Mouse (Mus musculus) liver, embryonic 11.5 days (tissue): ENCODE data around the gene Sipa1. TPM values are rescaled to one million over a fixed set of nuclear protein-coding genes. Genes with fewer than 3 reads are reported as not detected.

Source experiments
- microRNA-seq: library from miRNA; unstranded; fragments of <30 nt; microRNA quantifications from one replicate; pipeline ENCODE4, GENCODE M21; 2017; ENCODE audit warnings: borderline number of aligned reads
- polyA plus RNA-seq: library from polyadenylated mRNA; unstranded; fragments of >200 nt; fragmentation: Nextera tagmentation; extraction: Ambion mirVana; gene quantifications from 2 replicates; pipeline ENCODE4 v1.2.1, GENCODE M21; 2014

Sipa1 gene
- polyA plus RNA-seq, 1 experiment from 2014 or later: 32.3 TPM

Small RNAs within 50 kb of the gene (microRNA-seq; reads per million reads assigned to microRNA genes)
- not detected for gene Mir6987

Other genes with a start within 250 kb of the Sipa1 start
- gene Drap1, start 238.7 kb downstream of the Sipa1 start, polyA plus RNA-seq: 124 and 151 TPM in 2 replicates
- gene AI837181, start 238.6 kb downstream of the Sipa1 start, polyA plus RNA-seq: 24.2 and 27.2 TPM in 2 replicates
- gene Fosl1, start 216.2 kb downstream of the Sipa1 start, polyA plus RNA-seq: 0.52 and 0.59 TPM in 2 replicates
- 5.8 and 6.3 TPM in 2 replicates for gene Ccdc85b, start 205.8 kb downstream of the Sipa1 start, polyA plus RNA-seq
- 60.9 and 66.7 TPM in 2 replicates for gene Fibp, start 203.1 kb downstream of the Sipa1 start, polyA plus RNA-seq
- 0.39 and 0.52 TPM in 2 replicates for gene Ctsw, start 195.2 kb downstream of the Sipa1 start, polyA plus RNA-seq
- gene Efemp2, start 189.8 kb downstream of the Sipa1 start, polyA plus RNA-seq: 47.8 and 55.3 TPM in 2 replicates
- gene Mus81, start 175.3 kb downstream of the Sipa1 start, polyA plus RNA-seq: 28.3 and 33.8 TPM in 2 replicates
- 2,498 and 2,516 TPM in 2 replicates for gene Cfl1, start 173.3 kb downstream of the Sipa1 start, polyA plus RNA-seq
- not detected in 2 replicates for gene 1700020D05Rik, start 159.9 kb downstream of the Sipa1 start, polyA plus RNA-seq
- 7.0 and 8.3 TPM in 2 replicates for gene Snx32, start 153.2 kb downstream of the Sipa1 start, polyA plus RNA-seq
- 0.22 TPM in 1 of 2 replicates, not detected in the other for gene Ovol1, start 103.1 kb downstream of the Sipa1 start, polyA plus RNA-seq
- 3.6 and 3.8 TPM in 2 replicates for gene Ap5b1, start 95.7 kb downstream of the Sipa1 start, polyA plus RNA-seq
- gene Rnaseh2c, start 61.8 kb downstream of the Sipa1 start, polyA plus RNA-seq: 175 and 189 TPM in 2 replicates
- 24.0 and 28.0 TPM in 2 replicates for gene Kat5, start 53.5 kb downstream of the Sipa1 start, polyA plus RNA-seq
- 57.1 and 57.7 TPM in 2 replicates for gene Rela, start 26.2 kb downstream of the Sipa1 start, polyA plus RNA-seq
- 27.4 and 28.1 TPM in 2 replicates for gene Map3k11, start 25.0 kb upstream of the Sipa1 start, polyA plus RNA-seq
- gene Pcnx3, start 25.2 kb upstream of the Sipa1 start, polyA plus RNA-seq: 22.5 and 25.0 TPM in 2 replicates
- gene Kcnk7, start 40.7 kb upstream of the Sipa1 start, polyA plus RNA-seq: 0.14 TPM in 1 of 2 replicates, not detected in the other
- gene Ehbp1l1, start 62.6 kb upstream of the Sipa1 start, polyA plus RNA-seq: 64.9 and 67.1 TPM in 2 replicates
- 47.5 and 49.8 TPM in 2 replicates for gene Fam89b, start 65.9 kb upstream of the Sipa1 start, polyA plus RNA-seq
- gene Ltbp3, start 77.2 kb upstream of the Sipa1 start, polyA plus RNA-seq: 4.1 and 4.6 TPM in 2 replicates
- gene Scyl1, start 107.7 kb upstream of the Sipa1 start, polyA plus RNA-seq: 57.1 and 58.6 TPM in 2 replicates
- 26.8 and 27.9 TPM in 2 replicates for gene Frmd8, start 211.6 kb upstream of the Sipa1 start, polyA plus RNA-seq
- gene Slc25a45, start 214.1 kb upstream of the Sipa1 start, polyA plus RNA-seq: 7.5 and 8.2 TPM in 2 replicates
- gene Tigd3, start 230.4 kb upstream of the Sipa1 start, polyA plus RNA-seq: 3.9 and 4.2 TPM in 2 replicates
- 119 and 127 TPM in 2 replicates for gene Dpf2, start 249.3 kb upstream of the Sipa1 start, polyA plus RNA-seq